Mouse (Mus musculus) right cerebral cortex, adult 18-20 months (tissue): Measurements from ENCODE around the gene Ccdc17.

Experiments used
- DNase-seq: peaks from one replicate; pipeline ENCODE4 v3.0.0; 2022; ENCODE audit warnings: mixed read lengths

Gene Ccdc17

GRCm38 (mm10) chr4:116596379-116596778 lies at the start of gene Ccdc17:
TSS of gene Ccdc17 (plus strand) at chr4:116596654.
- no peak for DNase-seq

- DNase-seq, result no peak
Observed at GRCm38 (mm10) chr4:116550432-116550831, 46.0 kb upstream of the Ccdc17 start.

DNA sequence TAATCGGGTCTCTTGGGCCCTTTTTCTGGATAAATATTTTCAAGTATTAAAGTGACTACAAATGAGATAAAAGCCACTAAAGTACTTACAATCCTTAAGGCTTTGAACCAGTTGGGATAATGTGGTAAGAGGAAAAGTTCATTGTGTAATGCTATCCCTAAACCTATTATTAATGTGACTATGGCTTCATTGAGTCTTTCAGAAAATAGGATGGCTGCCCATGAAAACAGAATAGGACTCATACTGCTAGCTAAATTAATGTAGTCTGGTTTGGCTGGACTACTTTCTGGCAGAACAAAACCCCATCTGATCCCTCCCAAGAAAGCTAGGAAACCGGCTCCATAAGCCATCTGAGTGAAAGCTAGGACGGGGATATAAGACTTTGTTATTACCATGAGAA lies 43.4 kb upstream of the Ccdc17 start:
- DNase-seq, result no peak

GRCm38 (mm10) chr4:116555413-116556300 lies 40.8 kb upstream of the Ccdc17 start, which contains the start of gene Tmem69:
TSS of gene Tmem69 (minus strand) at chr4:116555936.
- DNase-seq, result peak; percentile 81

GRCm38 (mm10) chr4:116556561-116557305 lies 39.7 kb upstream of the Ccdc17 start:
- DNase-seq, result peak; percentile 97

- DNase-seq, result peak; percentile 99
Observed at GRCm38 (mm10) chr4:116557306-116558121, 38.9 kb upstream of the Ccdc17 start, which contains the start of gene Gpbp1l1. TSS of gene Gpbp1l1 (plus strand) at chr4:116557658.

- no peak for DNase-seq
Observed at GRCm38 (mm10) chr4:116558151-116558882, 38.1 kb upstream of the Ccdc17 start.

- DNase-seq, result no peak
Observed at GRCm38 (mm10) chr4:116595793-116596192, 661 bp upstream of the Ccdc17 start.

DNA sequence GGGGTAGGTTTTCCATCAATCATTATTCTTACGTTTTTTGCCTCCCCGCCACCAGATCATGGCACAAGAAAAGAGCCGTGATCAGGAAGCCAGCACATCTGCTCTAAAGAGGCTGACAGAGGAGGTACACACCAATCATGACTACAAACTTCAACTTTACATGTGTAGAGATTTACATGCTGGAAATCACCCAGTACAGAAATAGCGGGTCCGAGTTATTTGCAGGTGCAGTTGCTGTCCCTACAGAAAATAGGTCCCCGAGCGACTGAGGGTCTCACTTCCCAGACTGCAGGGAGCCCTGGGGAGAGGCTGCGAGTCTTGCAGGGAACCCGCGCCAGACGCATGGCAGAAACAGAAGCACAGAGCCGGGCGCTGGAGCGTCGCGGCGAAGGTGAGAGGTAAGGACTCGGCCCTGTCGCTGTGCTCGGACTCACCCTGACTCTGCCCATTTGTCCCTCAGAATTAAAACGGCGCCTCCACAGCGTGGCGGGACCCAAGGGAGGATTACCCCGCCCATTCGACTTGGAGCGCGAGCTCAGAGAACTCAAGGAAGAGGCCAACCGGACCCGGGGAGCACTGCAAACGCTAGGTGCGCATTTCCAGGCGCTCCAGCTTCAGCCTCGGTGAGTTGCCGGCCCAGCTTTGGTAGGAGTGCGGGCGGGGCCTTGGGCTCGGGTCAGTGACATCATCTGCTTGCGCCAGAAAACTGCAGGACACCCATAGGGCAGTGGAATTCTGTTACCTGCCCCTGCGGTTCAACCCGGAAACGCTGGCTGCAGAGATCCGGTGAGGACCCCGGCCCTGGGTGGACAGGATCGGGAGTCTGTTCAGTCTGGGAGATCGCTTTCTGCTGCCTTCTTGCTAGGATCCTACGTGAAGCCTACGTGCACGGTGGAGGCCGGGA lies 776 bp downstream of the Ccdc17 start:
- DNase-seq, result peak; percentile 93

GRCm38 (mm10) chr4:116612621-116613020 lies 16.2 kb downstream of the Ccdc17 start:
- no peak for DNase-seq

DNA sequence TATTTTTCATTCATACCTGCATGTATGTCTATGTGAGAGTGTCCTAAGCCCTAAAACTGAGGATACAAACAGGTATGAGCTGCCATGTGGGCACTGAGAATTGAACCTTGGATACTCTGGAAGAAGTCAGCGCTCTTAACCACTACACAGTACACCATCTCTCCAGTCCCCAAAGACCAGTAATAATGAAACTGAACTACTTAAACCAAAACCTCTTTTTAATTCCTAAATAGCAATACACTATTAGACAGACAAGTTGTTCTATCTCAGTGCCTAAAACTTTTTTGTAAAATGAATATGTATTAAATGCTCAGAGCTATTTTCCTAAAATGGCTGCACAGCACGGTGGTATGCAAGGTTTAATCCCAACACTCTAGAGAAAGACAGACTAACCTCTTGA lies 18.8 kb downstream of the Ccdc17 start:
- no peak for DNase-seq

GRCm38 (mm10) chr4:116624831-116625230 lies 28.4 kb downstream of the Ccdc17 start:
- DNase-seq, result no peak

- DNase-seq, result peak; percentile 64
Observed at GRCm38 (mm10) chr4:116626658-116627358, 30.4 kb downstream of the Ccdc17 start.

DNA sequence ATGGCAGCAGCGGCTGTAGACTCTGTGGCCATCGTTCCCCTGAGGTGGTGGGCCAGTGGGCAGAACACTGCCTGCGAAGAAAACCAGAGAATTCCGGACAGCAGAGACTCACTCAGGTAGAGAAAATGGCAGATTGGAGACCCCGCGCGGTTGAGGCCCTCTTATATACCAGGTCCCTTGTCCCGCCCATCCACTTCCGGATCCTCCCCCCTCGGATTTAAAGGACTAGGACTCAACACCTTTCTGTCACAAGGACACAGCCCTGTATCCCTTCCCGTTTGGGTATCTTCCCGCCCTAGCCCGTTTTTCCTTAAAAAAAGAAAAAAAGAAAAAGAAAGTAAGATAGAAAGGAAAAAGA lies 30.9 kb downstream of the Ccdc17 start:
- peak; percentile 88 for DNase-seq

DNA sequence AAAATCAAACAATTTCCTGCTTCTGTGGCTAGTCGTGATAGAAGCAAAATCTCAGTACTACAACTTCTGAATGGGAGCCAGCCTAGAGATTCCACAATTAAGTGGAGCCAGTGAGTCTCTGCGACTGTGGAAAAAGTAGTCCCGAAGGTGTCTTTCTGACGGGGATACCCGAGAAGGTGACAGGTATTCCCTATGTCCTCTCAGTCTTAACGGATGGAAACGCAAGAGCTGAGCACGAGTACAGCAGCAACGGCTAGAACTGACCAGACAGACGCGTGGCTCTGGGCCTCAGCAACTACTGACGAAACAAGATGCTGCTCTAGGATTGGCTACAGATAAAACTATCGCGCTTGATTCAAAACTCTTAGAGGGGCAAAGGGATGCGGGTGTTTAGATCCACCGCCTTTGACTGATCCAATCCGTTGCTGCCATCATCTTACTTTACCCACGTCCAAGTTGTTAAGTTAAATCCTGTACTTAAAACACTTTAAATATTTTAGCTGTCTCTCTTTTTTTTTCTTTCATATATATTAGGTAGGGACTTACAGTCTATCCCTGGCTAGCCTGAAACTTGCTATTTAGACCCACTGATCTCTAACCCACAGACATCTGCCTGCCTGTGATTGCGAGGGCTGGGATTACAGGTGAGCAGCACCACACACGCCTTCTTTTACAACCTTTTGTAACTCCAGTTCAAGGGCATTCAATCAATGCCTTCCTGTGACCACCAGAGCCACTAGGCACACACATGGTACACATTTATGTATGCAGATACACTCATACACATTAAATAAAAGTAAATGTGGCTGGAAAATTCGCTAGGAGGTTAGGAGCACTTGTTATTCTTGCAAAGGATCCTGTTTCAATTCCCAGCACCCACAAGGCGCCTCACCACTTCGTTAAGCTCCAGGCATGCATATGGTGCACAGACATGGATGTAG lies 31.5 kb downstream of the Ccdc17 start, which contains the start of gene Nasp:
TSS of gene Nasp (minus strand) at position 220 of the 941 bp plus-strand sequence.
- peak; percentile 85 for DNase-seq

DNA sequence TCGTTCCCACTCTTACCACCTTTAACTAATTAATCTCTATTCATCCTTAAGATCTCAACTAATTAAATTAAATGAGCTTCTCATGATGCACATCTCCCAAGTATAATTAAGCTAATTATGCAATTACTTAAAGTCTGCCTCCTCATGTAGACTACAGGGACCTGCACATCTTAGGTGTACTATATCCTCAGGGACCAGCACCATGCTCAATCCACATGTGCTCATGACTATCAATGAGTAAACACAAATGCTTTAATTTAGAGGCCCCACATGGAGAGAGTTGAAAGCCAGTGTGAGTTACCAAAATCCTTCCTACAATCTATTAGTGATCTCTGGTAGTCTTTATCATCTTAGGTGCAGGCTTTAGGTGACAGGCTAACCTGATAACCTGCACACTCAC lies 38.7 kb downstream of the Ccdc17 start:
- DNase-seq, result no peak

- DNase-seq, result no peak
Observed at GRCm38 (mm10) chr4:116638821-116639220, 42.4 kb downstream of the Ccdc17 start.

GRCm38 (mm10) chr4:116642071-116642470 lies 45.6 kb downstream of the Ccdc17 start:
- no peak for DNase-seq

DNA sequence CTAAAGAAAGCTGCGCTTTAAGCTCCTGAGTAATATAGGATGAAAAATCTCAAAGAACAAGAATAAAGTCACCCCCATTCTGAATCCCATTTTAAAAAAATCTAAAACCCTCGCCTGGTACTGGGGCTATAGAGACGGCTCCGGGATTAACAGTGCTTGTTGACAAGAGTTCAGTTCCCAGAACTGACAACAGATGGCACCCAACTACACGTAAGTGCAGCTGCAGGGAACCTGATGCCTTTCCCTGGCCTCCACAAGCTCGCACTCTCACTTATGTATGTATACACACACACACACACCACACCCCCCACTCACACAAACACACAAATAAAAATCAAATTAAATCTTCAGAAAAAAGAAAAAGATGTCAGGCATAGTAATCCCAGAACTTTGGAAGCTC lies 47.9 kb downstream of the Ccdc17 start:
- DNase-seq, result no peak
